Mouse (Mus musculus) layer of hippocampus, postnatal 25 days (tissue): ENCODE results near the gene Coro2a. TPM values are rescaled to one million over a fixed set of nuclear protein-coding genes. Genes with fewer than 3 reads are reported as not detected.

Experiments
- DNase-seq, 2 experiments: peaks; one replicate each; pipeline ENCODE4 v3.0.0; 2022; ENCODE audit warnings: mixed read lengths in 2 of 2, low spot score in 1 of 2; ENCODE audit errors: extremely low spot score in 1 of 2
- total RNA-seq, 2 experiments: library from RNA; stranded (reverse); gene quantifications; 2 replicates each; pipeline ENCODE4 v1.2.3; 2021

Coro2a gene
- total RNA-seq, 2 experiments from 2014 or later = 17.3 to 18.6 TPM

DNA sequence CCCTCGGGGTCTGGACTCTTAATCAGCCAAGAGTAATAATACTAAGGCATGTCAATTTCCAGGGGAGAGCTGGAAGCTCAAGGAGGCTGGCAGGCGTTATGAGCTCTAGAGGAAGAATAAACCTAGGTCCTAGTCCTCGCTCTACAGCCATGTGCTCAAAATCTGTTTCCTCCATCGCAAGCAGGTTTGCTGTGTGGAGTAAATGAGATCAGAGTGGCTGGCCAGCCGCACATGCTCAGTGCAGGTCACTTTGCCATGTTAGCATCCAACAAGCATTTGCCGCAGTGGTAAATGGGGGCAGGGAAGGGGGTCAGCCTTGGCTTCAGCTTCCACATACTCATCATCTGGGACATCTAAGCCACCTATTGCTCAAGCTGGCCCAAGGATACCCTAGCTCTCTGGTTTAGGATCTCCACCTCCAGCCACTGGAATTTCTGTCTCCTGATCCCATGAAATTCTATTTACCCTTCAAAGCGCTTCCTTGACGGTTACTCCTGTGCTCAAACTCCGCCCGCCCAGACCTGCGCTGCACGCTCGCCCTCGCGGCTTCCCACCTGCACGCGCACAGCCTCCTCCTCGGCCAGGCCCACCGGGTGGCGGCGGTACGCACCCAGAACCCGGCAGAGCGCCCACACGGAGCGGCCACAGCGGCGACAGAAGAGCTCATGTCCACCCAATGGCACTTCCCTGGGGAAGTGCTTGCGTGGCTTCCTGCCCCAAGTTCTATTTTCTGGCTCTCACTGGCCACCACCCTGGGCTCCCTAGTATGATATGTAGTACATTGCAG is 67.9 kb downstream of the Coro2a start:
- no peak for DNase-seq

DNA sequence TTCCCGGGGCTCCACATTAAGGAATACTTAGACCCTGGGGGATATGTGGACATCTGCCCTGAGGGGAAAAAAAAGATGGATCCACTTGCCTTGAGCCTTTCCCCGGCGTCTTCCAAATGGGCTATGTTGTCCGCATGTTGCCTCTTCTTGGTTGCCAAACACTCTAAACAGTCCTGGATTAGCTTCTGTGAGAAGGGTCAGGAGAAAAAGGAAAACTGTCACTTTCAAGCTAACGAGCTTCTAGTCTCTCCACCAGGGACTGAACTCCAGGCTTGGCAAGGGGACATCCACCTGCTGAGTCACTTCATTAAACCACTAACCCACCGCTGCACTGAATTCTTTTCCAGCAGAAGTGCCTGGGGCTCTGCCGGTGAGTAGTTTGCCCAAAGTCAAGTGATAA is 69.1 kb downstream of the Coro2a start:
- DNase-seq = no peak

DNA sequence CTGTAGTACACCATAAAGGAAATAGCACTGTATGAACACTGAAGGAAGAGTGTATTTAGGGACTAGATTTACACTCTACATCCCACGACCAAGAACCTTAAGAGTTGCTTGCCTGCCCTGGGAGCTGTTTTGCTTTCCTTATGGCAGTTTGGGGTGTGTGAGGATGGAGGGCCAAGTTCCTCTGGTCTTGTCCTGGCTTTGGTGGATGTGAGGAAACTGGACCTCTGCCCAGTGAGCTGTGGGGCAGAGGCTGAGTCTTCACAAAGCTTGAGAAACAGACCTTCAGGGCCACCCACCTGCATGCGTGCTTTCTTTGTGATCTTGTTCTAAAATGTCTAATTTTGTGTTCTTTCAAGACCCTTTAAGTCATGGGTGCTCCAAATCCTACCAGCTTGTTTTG is 69.5 kb downstream of the Coro2a start:
- no peak for DNase-seq

DNA sequence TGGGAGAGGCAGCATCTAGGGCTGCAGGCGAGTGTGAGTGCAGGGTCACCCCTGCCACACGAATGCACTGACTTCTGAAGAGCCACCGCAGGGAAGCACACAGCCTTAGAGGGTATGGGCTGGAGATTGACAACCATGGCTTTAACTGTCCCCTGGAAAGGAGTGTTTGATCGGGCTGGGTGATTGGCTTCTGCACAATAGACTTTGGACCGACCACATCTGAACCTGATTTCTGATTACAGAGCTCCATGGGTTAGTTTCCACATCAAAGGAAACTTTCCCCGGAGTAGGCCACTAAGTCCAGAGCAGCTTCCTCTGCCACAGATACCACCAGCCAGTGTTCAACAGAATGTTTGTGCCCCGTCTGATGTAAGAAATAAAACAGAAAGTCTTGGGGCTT is 72.3 kb downstream of the Coro2a start:
- DNase-seq = no peak

DNA sequence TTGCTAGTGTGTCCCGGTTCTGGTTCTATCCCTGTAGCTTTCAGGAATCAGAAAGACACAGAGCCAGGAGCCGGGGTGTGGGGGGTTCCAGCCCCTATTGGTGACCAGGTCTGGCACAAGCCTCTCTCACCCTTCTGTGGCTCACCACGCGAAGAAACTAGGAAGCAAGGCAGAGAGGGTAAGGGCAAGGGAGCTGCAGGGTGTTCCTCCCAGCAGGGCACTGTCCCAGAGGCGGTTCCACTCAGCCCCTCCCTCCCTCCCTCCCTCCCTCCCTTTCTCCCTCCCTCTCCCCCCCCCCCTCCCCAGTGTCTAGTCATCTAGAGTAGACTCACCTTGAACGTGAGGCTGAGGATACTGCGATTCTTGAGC is 74.5 kb downstream of the Coro2a start:
- no peak for DNase-seq

DNA sequence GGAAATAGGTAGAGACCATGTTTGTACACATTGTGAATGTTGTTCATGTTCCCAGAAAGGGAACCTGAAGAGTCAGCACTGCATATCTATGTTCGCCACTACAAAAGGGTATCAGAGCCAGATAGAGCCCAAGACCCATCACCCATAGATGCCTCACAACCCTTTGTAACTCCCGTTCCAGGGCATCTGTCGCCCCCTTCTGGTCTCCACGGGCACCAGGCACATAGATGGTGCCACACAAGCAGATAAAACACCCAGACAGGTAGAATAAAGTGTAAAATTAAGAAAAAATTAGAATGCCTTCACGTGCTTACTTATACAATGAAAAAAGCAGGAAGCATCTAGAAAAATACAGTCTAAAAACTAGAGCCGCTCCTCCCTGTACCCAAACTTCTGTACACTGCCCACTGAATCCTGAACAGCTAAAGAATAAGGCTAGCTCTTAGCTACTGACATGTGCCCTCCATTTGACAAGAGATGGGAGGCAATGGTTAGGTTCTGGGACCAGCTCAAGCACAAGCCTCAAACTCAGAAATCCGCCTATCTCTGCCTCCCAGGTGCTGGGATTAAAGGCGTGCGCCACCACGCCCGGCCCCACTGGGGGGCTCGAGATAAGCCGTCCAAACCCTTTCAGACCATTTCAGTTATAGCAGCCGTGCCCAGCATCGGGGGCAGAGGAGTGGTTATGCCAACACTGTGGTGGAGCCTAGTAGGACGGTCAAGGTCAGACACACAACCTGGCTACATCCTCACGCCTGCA is 75.0 kb downstream of the Coro2a start:
- DNase-seq = no peak

DNA sequence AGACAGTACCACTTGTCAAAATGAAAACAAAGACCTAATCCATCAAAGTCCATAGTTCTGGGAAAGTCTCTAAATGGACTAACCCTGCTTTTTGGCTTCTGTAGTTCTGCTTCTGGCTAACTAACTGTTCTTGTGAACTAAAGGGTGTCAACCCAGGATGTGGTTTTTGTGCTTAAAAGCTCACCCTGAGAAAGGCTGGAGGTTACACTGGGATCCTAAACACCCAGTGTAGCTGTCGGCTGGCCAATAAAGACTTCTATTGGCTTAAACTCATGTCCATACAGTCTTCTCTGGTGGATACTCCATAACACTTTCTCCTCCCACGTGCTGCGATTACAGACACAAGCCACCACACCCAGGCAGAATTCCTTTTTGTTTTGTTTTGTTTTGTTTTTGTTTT is 75.8 kb downstream of the Coro2a start:
- DNase-seq = no peak

DNA sequence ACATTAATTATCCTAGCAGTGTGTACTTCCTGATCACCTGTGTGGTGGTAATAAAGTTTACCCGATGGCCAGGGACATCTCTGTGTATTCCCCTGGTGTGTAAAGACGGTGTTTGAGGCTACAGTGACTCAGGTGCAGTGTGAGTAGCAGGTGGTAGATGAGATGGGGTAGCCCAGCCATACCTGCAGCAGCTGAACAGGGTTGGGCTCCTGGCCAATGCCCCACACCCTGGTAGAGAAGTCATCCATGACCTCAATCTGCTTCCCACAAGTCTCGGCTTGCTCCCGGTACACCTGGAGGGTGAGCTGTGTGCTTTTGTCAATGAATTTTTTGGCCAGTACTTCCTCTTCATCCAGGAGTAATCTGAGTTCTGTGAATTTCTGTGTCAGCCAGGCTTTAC is 78.7 kb downstream of the Coro2a start:
- DNase-seq = no peak

DNA sequence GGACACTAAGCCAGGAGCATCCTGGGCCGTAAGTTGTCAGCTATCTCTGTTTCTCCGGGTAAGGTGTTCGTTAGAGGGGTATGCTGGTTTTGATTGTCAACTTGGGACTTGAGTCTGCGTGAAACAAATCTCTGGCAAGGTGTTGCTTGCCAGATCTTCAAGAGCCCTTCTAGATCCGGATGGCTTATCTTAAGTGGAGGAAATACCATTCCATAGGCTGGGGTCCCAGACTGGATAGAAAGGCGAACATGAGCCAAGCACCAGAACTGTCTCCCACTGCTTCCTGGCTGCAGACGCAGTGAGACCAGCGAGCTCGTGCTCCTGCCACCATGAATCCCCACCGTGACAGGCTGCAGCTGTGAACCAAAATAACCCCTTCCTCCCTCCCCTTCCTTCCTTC is 80.5 kb downstream of the Coro2a start:
- DNase-seq = no peak

DNA sequence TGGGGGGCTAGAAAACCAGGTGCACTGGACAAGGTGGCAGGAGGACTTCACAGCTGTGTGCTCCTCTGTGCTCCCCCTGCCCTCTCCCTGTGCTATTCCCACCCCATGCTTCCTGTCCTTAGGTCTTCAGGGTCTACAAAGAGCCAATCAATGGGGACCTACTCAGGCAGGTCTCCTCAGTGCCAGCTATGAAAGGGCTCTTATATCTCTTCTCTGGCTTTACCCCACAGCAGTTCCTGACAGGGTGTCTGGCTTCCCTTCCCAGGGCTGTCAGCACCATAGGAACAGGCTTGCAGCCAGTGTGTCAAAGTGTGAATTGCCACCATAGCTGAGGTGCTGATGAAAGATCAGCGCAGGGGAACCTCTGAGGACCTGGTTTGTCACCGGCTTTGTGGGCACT is 81.5 kb downstream of the Coro2a start:
- DNase-seq = no peak

DNA sequence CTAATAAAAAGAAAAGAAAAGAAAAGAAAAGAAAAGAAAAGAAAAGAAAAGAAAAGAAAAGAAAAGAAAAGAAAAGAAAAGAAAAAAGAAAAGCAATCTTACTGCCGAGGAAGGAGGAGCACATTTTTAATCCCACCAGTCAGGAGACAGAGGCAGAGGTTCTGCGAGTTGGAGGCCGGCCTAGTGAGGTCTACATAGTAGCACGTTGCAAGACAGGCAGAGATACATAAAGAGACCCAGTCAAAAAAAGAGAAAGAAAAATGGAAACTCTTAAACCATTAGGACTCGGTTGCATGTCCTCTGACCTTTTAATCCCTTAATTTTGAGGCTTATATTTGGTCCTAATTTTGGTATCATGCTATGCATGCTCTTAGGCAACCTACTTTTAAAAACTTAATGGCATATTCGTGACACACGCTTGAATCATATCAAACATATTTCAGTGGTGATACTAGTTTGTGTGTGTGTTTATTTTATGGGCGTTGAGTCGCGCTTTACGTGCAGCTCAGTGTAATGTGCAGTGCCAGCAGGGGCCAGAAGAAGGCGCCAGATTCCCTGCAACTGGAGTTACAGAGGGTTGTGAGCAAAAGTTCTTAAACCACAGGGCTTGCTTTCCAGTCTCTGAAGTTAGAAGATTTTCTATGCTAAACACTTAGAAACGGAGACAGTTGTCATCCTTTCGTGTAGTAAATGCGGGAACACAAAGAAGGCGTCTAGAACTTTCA is 94.1 kb downstream of the Coro2a start:
- DNase-seq = peak in 1 of 2 experiments; percentile 81

DNA sequence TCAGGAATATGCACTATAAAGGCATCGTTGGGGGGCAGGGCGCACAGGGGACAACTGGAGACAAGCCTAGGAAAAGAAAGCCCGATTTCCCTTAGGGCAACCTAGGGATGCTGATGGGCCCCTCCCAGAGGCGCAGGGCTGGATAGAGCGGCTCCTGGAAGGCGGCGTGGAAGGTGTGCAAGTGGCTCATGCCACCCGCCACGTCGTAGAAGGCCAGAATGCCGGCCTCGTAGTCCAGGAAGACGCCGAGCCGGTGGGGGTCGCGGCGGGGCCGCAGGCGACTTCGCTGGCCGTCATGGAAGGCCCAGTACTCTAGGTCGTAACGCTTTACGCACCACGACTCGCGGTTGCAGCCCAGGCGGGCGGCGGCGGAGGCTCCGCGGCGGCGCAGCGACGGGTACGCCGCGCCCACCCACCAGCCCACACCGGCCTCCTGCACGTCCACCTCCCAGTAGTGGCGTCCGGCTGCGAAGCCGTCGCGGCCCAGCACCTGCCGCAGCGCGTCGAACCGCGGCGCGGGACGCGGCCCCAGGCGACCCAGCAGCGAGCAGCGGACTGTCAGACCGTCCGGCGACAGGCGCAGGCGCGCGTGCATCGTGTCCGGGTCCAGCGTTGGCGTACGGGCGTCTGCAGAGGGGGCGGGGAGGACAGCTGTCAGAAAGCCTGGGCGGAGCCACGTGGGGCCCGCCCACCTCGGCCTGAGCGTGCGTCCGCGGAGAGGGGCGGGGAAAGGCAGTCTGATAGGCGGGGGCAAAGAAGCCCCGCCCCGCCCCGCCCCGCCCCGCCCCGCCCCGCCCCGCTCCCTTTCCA is 95.0 kb downstream of the Coro2a start:
- DNase-seq = peak; percentile 89 to 92

DNA sequence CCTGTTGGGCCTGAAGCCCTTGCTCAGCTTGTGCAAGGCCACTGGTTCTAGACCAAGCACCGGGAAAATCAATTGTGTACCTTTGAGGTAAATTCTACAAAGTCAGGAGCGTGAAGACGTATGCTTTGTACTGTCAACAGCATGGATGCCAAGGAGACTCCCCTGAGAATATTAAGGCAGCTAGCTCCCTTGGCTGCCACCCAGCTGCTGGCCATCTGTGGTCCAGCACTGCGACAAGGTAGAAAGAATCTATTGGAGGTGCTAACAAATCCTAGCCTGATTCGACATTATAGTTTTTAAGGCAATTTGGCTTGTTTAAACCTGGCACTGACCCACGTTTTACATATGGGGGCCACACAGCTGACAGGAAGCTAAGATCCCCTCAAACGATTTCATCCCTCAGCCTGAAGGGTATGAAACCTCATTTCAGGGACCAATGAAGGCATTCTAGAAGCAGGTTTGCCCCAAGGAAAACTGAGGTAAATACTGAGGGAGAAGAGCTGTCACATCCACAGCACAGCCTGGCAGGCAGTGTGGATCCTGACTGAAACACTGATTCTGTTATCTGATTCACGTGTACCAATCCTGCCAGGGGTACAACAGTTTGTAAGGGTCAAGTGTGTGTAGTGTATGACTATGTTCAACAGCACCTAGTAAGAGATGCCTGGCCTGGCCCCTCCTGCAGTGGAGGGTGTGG is 96.5 kb downstream of the Coro2a start:
- DNase-seq = no peak

DNA sequence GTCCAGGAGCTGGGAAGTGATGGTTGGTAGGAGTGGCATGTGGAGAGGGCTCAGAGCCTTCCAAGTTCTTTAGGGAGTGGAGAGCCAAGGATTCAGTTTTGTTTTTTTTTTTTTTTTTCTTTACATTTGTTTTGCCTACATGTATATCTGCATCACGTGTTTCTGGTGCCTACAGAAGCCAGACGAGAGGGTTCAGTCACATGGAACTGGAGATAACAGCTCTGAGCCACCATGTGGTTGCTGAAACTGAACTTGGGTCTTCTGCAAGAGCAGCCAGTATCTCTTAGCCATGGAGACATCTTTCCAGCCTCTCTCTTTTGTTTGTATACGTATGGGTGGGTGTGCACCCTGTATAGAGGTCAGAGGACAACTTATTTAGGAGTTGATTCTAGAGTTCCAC is 98.1 kb downstream of the Coro2a start:
- no peak for DNase-seq

DNA sequence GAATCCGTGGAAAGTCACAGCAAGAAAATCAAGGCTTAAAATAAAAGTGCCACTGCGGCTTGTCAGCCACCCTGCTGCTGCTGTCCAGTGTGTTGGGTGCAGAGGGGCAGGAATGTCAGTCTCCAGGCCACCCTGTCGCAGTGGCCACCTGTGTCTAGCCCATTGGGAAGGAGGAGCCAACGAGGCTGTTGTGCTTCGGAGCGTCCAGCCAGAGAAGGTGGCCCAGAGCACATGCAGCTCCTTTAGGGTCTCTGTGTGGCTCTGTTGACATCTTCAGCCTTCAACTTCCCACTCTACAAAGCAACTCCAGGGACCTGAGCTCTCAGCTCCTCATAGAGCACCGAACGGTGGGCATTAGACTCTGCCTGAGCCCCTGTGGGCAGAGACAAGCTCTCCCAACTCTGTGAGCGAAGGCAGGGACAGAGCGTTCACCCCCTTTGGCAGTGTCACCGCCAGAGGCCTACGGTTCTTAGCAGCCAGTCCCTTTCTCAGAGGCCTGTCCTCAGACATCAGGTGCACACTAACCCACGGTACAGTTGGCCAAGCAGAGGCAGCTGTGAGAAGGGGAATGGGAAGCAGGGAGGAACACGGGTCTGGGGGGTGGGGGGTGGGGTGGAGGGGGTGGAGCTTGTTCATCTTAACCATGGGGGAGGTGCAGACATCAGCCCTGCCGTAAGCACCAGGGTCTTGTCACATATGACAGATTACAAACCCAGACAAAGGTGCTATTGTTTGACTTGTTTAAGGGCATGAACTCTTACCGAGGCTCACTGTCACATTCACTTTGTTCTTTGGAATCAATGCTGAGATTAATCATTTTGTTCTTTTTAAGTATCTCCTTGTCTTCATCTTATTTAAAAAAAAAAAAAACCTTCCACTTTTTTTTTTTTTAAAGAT is 99.1 kb downstream of the Coro2a start:
- no peak for DNase-seq

DNA sequence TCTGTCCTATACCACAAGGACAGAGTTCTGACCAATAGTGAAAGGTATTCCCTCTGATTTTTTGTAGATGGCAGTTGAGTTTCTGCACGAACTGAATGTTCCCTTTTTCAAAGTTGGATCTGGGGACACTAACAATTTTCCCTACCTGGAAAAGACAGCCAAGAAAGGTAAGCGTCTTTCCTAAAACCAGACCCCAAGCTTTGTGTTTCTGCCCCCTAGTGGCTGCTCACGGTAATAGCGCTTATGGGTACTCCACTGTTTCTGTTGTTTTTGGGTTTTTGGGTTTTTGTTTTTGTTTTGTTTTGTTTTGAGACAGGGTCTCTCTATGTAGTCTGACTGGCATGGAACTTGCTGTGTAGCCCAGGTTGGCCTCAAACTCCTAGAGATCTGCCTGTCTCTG is 103.0 kb downstream of the Coro2a start:
- DNase-seq = peak in 1 of 2 experiments; percentile 63

DNA sequence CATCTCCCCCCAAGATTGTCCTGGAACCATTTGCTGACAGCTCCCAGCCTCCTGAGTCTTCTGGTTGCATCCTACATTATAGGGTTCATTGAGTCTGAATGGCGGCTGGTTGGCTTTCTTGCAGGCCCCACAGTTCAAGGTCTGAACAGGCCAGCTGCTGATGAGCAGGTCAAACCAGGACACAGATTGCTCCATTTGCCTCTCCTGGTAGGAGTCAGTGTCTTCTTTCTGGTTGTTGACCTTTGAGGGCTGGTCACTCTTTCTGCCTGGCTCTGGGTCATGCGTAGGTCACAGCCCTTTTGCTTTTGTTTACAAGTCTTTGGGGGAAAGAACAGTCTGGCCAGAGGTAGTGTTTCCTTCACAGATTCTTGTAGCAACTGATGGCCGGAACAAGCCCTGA is 103.5 kb downstream of the Coro2a start:
- no peak for DNase-seq

DNA sequence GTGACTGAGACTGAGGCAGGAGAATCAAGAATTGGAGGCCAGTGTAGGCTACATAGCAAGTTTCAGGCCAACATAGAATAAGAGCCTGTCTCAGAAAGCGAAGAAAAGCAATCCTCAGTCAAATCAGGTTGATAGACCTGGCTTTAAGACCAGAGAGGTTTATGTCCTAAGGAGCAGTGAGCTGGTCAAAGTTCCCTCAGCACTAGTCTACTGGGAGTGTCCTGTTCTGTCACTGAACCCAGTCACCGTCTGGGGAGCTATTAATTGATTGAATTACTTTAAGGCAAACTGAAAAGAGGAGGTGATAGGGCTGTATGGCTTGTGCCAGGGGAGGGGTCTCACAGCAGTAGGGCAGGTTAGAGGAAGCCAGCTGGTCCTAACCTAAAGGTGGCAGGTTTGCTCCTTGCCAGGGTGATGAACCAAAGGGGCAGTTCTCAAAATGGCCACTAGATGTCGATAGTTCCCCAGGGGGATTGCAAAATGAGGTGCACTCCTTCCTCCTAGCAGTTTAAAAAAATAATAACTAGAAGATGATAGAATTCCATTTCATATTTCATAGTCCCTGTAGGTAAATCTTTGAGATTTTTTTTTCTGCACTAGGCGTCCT is 104.6 kb downstream of the Coro2a start:
- peak; percentile 46 to 80 for DNase-seq

DNA sequence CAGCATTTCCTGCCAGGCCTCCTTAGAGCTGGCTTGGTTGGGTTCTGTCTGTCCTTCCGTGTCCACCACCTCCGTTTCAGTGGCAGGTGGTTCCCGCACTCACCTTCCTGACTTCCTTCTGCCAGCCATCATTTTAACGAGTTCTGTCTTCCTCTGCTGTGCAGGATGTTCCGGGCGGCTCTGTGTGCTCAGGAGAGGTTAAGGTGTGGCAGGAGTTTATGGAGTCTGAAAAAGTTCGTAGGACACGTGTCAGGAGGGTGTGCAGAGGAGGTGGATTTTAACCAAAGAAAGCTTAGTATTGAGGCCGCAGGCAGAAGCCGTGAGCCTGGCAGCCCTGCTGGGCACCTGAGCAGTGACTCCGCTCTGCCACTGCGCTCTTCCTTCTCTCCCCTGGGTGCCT is 106.5 kb downstream of the Coro2a start:
- no peak for DNase-seq
